Mouse (Mus musculus): ENCODE data around the gene Bicdl2. TPM values are rescaled to one million over a fixed set of nuclear protein-coding genes. Genes with fewer than 3 reads are reported as not detected.

The Bicdl2 gene
- total and polyA plus RNA-seq, 3 experiments, result 0.08 to 0.17 TPM; not detected in 1

DNA sequence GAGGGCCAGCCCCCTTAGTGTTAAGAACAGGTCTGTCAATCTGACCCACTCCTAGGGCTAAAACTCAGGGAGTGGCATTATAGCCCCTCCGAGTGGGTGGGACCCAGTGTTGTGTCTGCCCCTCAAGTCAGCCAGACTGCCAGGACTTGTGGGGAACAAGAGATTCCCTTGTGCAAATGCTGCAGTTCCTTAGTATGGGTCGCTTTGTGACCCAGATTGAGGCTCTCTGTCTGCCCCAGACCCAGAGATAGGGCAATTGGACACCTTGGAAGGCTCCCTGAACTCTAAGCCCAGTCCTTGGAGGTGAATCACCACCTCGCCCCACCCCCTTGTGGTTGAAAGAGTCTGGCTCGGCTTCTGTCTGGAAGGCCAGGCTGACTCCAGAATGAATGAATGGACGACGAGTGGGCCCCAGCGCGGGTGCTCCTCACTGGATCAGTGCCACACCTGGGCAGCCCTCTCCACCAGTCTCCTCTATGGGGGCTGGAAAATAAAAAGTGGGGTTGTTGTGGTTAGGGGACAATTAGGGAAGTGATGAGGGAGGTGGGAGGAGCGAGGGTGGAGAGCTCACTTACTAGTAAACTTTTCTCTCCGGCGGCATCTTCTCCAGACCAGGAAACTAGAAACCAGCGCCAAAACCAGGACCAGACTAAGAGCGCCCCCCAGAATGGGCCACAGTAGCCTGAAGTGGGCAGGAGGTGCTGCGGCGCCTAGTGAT is 15.4 kb downstream of the Bicdl2 start:
- TF ChIP-seq CHD1 (IDR thresholded peaks at IDR 0.05; ENCODE audit: low read depth, low read length) (0 out of 2 replicates have a peak, but pooled peaks have one; percentile 14), MYC (IDR thresholded peaks at IDR 0.05; ENCODE audit: low read depth, low read length) (no peak), ELF1 (IDR thresholded peaks at IDR 0.05; ENCODE audit: low read depth, low read length) (peak; percentile 41; the same call in 1 of the 2 replicates), GABPA (IDR thresholded peaks at IDR 0.05; ENCODE audit: low read depth, low read length) (no peak), ETS1 (IDR thresholded peaks at IDR 0.05; ENCODE audit: low read depth, low read length) (0 out of 2 replicates have a peak, but pooled peaks have one; percentile 22), MYB (IDR thresholded peaks at IDR 0.05; ENCODE audit: low read depth, low read length) (no peak), ZMIZ1 (IDR thresholded peaks at IDR 0.05; ENCODE audit: low read depth, low read length) (no peak), NRF1 (IDR thresholded peaks at IDR 0.05; ENCODE audit: insufficient read depth, low read depth, low read length, poor library complexity, severe bottlenecking) (no peak), NELFE (IDR thresholded peaks at IDR 0.05; ENCODE audit: low read depth, low read length) (0 out of 2 replicates have a peak, but pooled peaks have one; percentile 16), MAZ (IDR thresholded peaks at IDR 0.05; ENCODE audit: low read depth, low read length) (no peak; the same call in 1 of the 2 replicates), RCOR1 (IDR thresholded peaks at IDR 0.05; ENCODE audit: low read depth, low read length) (0 out of 2 replicates have a peak, but pooled peaks have one; percentile 15), CTCF (IDR thresholded peaks at IDR 0.05 in 2 of 3, conservative IDR thresholded peaks at IDR 0.05 in 1 of 3; ENCODE audit: control insufficient read depth in 1 of 3, insufficient read depth in 1 of 3, low read depth in 2 of 3, low read length in 3 of 3, poor library complexity in 1 of 3, severe bottlenecking in 1 of 3) (peak in 1 of 3 experiments; percentile 2; a peak in 1 of 6 replicates), SIN3A (IDR thresholded peaks at IDR 0.05; ENCODE audit: low read length) (peak; percentile 44)
- Histone ChIP-seq H3K27me3 (ENCODE audit: control insufficient read depth in 1 of 2, insufficient read depth in 2 of 2, low read length in 2 of 2) (no peaks in the 10 kb centered on the region), H3K4me3 (ENCODE audit: control insufficient read depth in 1 of 2, insufficient read depth in 1 of 2, low read depth in 2 of 2, low read length in 2 of 2) (peak overlapping the region; percentile 81 to 89), H3K27ac (ENCODE audit: control insufficient read depth, low read depth, low read length) (peak overlapping the region; percentile 66), H3K9ac (ENCODE audit: control insufficient read depth, low read depth, low read length, poor library complexity, severe bottlenecking) (peak overlapping the region; percentile 86), H3K9me3 (replicated peaks; ENCODE audit: insufficient read depth, low read length) (no peaks in the 10 kb centered on the region), H3K79me2 (ENCODE audit: control insufficient read depth, insufficient read depth, low read length, poor library complexity) (peaks cover 15% of the 10 kb centered on the region), H3K36me3 (ENCODE audit: control insufficient read depth in 1 of 2, insufficient read depth in 2 of 2, low read length in 2 of 2) (peaks cover 0 to 20% of the 10 kb centered on the region in 2 experiments; a peak in 2 of 4 replicates), H3K4me1 (ENCODE audit: control insufficient read depth in 1 of 2, insufficient read depth in 2 of 2, low read length in 2 of 2) (peaks cover 0 to 27% of the 10 kb centered on the region in 2 experiments)
- peak; percentile 90 for DNase-seq (ENCODE audit: low read depth, low spot score)

DNA sequence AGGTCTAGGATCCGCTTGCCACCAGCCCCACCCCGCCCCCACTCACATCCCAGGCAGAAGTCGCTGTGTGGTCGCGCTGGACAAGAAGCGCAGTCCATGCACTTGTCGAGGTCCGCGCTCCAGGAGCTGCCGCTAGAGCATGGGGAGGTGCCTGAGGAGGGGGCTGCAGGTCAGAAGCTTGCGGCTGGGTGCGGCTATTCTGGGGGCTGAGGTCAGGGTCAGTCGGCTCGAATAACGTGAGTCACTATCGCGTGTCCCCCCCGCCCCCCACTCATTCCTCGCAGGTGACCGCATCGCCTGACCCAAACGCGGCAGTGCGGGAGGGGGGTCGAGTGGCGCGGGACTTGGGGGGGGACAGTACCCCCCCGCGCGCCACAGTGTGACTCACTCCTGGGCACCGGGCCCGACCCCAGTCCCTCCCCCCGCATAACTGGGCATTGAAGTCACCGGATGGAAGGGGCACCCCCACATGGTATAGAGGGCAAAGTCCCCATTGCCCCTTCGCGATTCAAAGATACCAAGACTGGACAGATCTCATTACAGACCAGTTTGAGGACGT is 16.2 kb downstream of the Bicdl2 start:
- peak overlapping the region; percentile 66 for H3K27ac ChIP-seq (ENCODE audit: control insufficient read depth, low read depth, low read length)
- 0 out of 2 replicates have a peak, but pooled peaks have one; percentile 10 for TF ChIP-seq MYC (IDR thresholded peaks at IDR 0.05; ENCODE audit: low read depth, low read length)
- no peak for TF ChIP-seq JUND (IDR thresholded peaks at IDR 0.05; ENCODE audit: low read depth, low read length)
- 0 out of 2 replicates have a peak, but pooled peaks have one; percentile 34 for TF ChIP-seq ETS1 (IDR thresholded peaks at IDR 0.05; ENCODE audit: low read depth, low read length)
- 0 out of 2 replicates have a peak, but pooled peaks have one; percentile 7 for TF ChIP-seq E2F4 (IDR thresholded peaks at IDR 0.05; ENCODE audit: borderline replicate concordance, low read depth, low read length)
- no peak for TF ChIP-seq MAFK (IDR thresholded peaks at IDR 0.05; ENCODE audit: borderline replicate concordance, low read depth, low read length)
- no peak for TF ChIP-seq MYB (IDR thresholded peaks at IDR 0.05; ENCODE audit: low read depth, low read length)
- H3K27me3 ChIP-seq (ENCODE audit: control insufficient read depth in 1 of 2, insufficient read depth in 2 of 2, low read length in 2 of 2), result no peaks in the 10 kb centered on the region

More for the DNA sequence above, 16.2 kb downstream of the Bicdl2 start:
- peaks cover 15% of the 10 kb centered on the region for H3K79me2 ChIP-seq (ENCODE audit: control insufficient read depth, insufficient read depth, low read length, poor library complexity)
- peaks cover 0 to 33% of the 10 kb centered on the region in 2 experiments for H3K4me1 ChIP-seq (ENCODE audit: control insufficient read depth in 1 of 2, insufficient read depth in 2 of 2, low read length in 2 of 2)
- no peaks in the 10 kb centered on the region for H3K9me3 ChIP-seq (replicated peaks; ENCODE audit: insufficient read depth, low read length)
- peak overlapping the region; percentile 86 for H3K9ac ChIP-seq (ENCODE audit: control insufficient read depth, low read depth, low read length, poor library complexity, severe bottlenecking)
- peaks cover 0 to 21% of the 10 kb centered on the region in 2 experiments; a peak in 2 of 4 replicates for H3K36me3 ChIP-seq (ENCODE audit: control insufficient read depth in 1 of 2, insufficient read depth in 2 of 2, low read length in 2 of 2)
- DNase-seq (ENCODE audit: low read depth, low spot score), result peak; percentile 58
- H3K4me3 ChIP-seq (ENCODE audit: control insufficient read depth in 1 of 2, insufficient read depth in 1 of 2, low read depth in 2 of 2, low read length in 2 of 2), result peak overlapping the region; percentile 81 to 89
